Mouse (Mus musculus) heart, embryonic 13.5 days (tissue): ENCODE results near the gene Dgcr6. TPM values are rescaled to one million over a fixed set of nuclear protein-coding genes. Genes with fewer than 3 reads are reported as not detected.

Experiments used
- ATAC-seq: fragments of 200-750 bp; cut with Nextera tagmentation; 2 replicates; pipeline ENCODE4 v1.8.0; 2017; ENCODE audit warnings: moderate TSS enrichment; ENCODE audit not compliant: insufficient number of reproducible peaks, low FRiP score, low TSS enrichment; ENCODE audit errors: extremely low read depth
- H3K27ac ChIP-seq: fragments of 300-500 bp; sonication (generic); replicated peaks from 2 replicates; pipeline ENCODE4 v1.5.1; 2015; ENCODE audit warnings: moderate library complexity, mild to moderate bottlenecking, inconsistent platforms
- H3K27me3 ChIP-seq: fragments of 300-500 bp; sonication (generic); replicated peaks from 2 replicates; pipeline ENCODE4 v1.6.1; 2015; ENCODE audit warnings: mild to moderate bottlenecking, inconsistent platforms
- H3K36me3 ChIP-seq: fragments of 300-500 bp; sonication (generic); 2 replicates; pipeline ENCODE4 v1.6.1; 2015; ENCODE audit warnings: mild to moderate bottlenecking, inconsistent platforms
- H3K4me1 ChIP-seq: fragments of 300-500 bp; sonication (generic); 2 replicates; pipeline ENCODE4 v1.6.1; 2015; ENCODE audit warnings: inconsistent platforms
- H3K4me2 ChIP-seq: fragments of 300-500 bp; sonication (generic); 2 replicates; pipeline ENCODE4 v1.6.1; 2015; ENCODE audit warnings: inconsistent platforms, mild to moderate bottlenecking, moderate library complexity
- H3K4me3 ChIP-seq: fragments of 300-500 bp; sonication (generic); 2 replicates; pipeline ENCODE4 v1.5.1; 2015; ENCODE audit warnings: moderate library complexity, mild to moderate bottlenecking, inconsistent platforms
- H3K9ac ChIP-seq: fragments of 300-500 bp; sonication (generic); 2 replicates; pipeline ENCODE4 v1.6.1; 2015; ENCODE audit warnings: inconsistent platforms, mild to moderate bottlenecking, moderate library complexity
- H3K9me3 ChIP-seq: fragments of 300-500 bp; sonication (generic); 2 replicates; pipeline ENCODE4 v1.6.1; 2016; ENCODE audit warnings: inconsistent platforms
- WGBS: fragments of 180-500 bp; shearing (Covaris S2); methylation state at CpG from one replicate; pipeline ENCODE4 v1.1.7; 2015; ENCODE audit warnings: mixed read lengths; 5-methylcytosine and 5-hydroxymethylcytosine counted together
- polyA plus RNA-seq: library from polyadenylated mRNA; unstranded; fragments of >200 nt; fragmentation: Nextera tagmentation; extraction: Ambion mirVana; gene quantifications from 2 replicates; pipeline ENCODE4 v1.2.1, GENCODE M21; 2015

Dgcr6 gene
- polyA plus RNA-seq, 1 experiment from 2014 or later = 50.5 TPM

GRCm38 (mm10) chr16:18070798-18071197 lies 18.1 kb downstream of the Dgcr6 start:
- 83% methylated on average over 5 of the region's 5 CpGs for WGBS
- Histone ChIP-seq H3K9ac (no peak overlapping the region), H3K4me3 (no peak overlapping the region), H3K4me2 (no peak overlapping the region), H3K36me3 (peaks cover 48% of the 10 kb centered on the region), H3K27me3 (no peaks in the 10 kb centered on the region), H3K9me3 (no peaks in the 10 kb centered on the region), H3K27ac (no peak overlapping the region), H3K4me1 (peaks cover 23% of the 10 kb centered on the region)
- no peak for ATAC-seq

- H3K4me1 ChIP-seq = peaks cover 20% of the 10 kb centered on the region
- H3K27me3 ChIP-seq = no peaks in the 10 kb centered on the region
- H3K4me3 ChIP-seq = no peak overlapping the region
- H3K9ac ChIP-seq = no peak overlapping the region
- 93% methylated on average over 13 of the region's 13 CpGs for WGBS
- no peaks in the 10 kb centered on the region for H3K9me3 ChIP-seq
- ATAC-seq = no peak
- no peak overlapping the region for H3K4me2 ChIP-seq
- peaks cover 48% of the 10 kb centered on the region for H3K36me3 ChIP-seq
- H3K27ac ChIP-seq = no peak overlapping the region
These were observed 19.4 kb downstream of the Dgcr6 start for GRCm38 (mm10) chr16:18072089-18072488.

GRCm38 (mm10) chr16:18073259-18073962 lies 20.8 kb downstream of the Dgcr6 start:
- 68% methylated on average over 9 of the region's 9 CpGs for WGBS
- Histone ChIP-seq H3K9ac (no peak overlapping the region), H3K4me1 (peaks cover 11% of the 10 kb centered on the region; the same call in 1 of the 2 replicates), H3K27ac (no peak overlapping the region), H3K27me3 (no peaks in the 10 kb centered on the region), H3K36me3 (peaks cover 42% of the 10 kb centered on the region), H3K9me3 (no peaks in the 10 kb centered on the region), H3K4me3 (no peak overlapping the region), H3K4me2 (no peak overlapping the region)
- ATAC-seq = no peak

GRCm38 (mm10) chr16:18074611-18075010 lies 22.0 kb downstream of the Dgcr6 start:
- no peaks in the 10 kb centered on the region for H3K27me3 ChIP-seq
- no peak overlapping the region for H3K27ac ChIP-seq
- peaks cover 11% of the 10 kb centered on the region; the same call in 1 of the 2 replicates for H3K4me1 ChIP-seq
- H3K9me3 ChIP-seq = no peaks in the 10 kb centered on the region
- no peak overlapping the region for H3K9ac ChIP-seq
- no peak overlapping the region for H3K4me2 ChIP-seq
- WGBS = 82% methylated on average over 5 of the region's 5 CpGs
- ATAC-seq = no peak
- H3K36me3 ChIP-seq = peaks cover 31% of the 10 kb centered on the region
- H3K4me3 ChIP-seq = no peak overlapping the region

GRCm38 (mm10) chr16:18075201-18075600 lies 22.5 kb downstream of the Dgcr6 start:
- H3K4me1 ChIP-seq = peaks cover 11% of the 10 kb centered on the region; the same call in 1 of the 2 replicates
- no peak overlapping the region for H3K4me2 ChIP-seq
- peaks cover 25% of the 10 kb centered on the region for H3K36me3 ChIP-seq
- H3K9me3 ChIP-seq = no peaks in the 10 kb centered on the region
- 52% methylated on average over 3 of the region's 3 CpGs for WGBS
- no peak overlapping the region for H3K27ac ChIP-seq
- H3K9ac ChIP-seq = no peak overlapping the region
- no peaks in the 10 kb centered on the region for H3K27me3 ChIP-seq
- H3K4me3 ChIP-seq = no peak overlapping the region
- no peak for ATAC-seq

- WGBS = 80% methylated on average over 5 of the region's 5 CpGs
- peaks cover 7% of the 10 kb centered on the region; the same call in 1 of the 2 replicates for H3K4me1 ChIP-seq
- H3K36me3 ChIP-seq = no peaks in the 10 kb centered on the region
- no peaks in the 10 kb centered on the region for H3K9me3 ChIP-seq
- no peak overlapping the region for H3K9ac ChIP-seq
- H3K4me2 ChIP-seq = no peak overlapping the region
- no peak overlapping the region for H3K27ac ChIP-seq
- H3K4me3 ChIP-seq = no peak overlapping the region
- H3K27me3 ChIP-seq = no peaks in the 10 kb centered on the region
- ATAC-seq = no peak
These were observed 25.8 kb downstream of the Dgcr6 start for GRCm38 (mm10) chr16:18078314-18079015.

- no peaks in the 10 kb centered on the region for H3K36me3 ChIP-seq
- WGBS = 86% methylated on average over 2 of the region's 2 CpGs
- ATAC-seq = no peak
- no peaks in the 10 kb centered on the region for H3K4me1 ChIP-seq
- no peak overlapping the region for H3K9ac ChIP-seq
- no peak overlapping the region for H3K4me2 ChIP-seq
- H3K27ac ChIP-seq = no peak overlapping the region
- H3K27me3 ChIP-seq = no peaks in the 10 kb centered on the region
- H3K4me3 ChIP-seq = no peak overlapping the region
- no peaks in the 10 kb centered on the region for H3K9me3 ChIP-seq
These were observed 26.6 kb downstream of the Dgcr6 start for GRCm38 (mm10) chr16:18079300-18079699.

GRCm38 (mm10) chr16:18080171-18080570 lies 27.5 kb downstream of the Dgcr6 start:
- H3K4me1 ChIP-seq = no peaks in the 10 kb centered on the region
- no peaks in the 10 kb centered on the region for H3K36me3 ChIP-seq
- no peak for ATAC-seq
- H3K4me3 ChIP-seq = no peak overlapping the region
- 76% methylated on average over 7 of the region's 7 CpGs for WGBS
- H3K27me3 ChIP-seq = no peaks in the 10 kb centered on the region
- H3K9ac ChIP-seq = no peak overlapping the region
- H3K9me3 ChIP-seq = no peaks in the 10 kb centered on the region
- no peak overlapping the region for H3K27ac ChIP-seq
- no peak overlapping the region for H3K4me2 ChIP-seq

GRCm38 (mm10) chr16:18081149-18081827 lies 28.6 kb downstream of the Dgcr6 start:
- no peak overlapping the region for H3K4me2 ChIP-seq
- peaks cover 4% of the 10 kb centered on the region; the same call in 1 of the 2 replicates for H3K4me1 ChIP-seq
- WGBS = 74% methylated on average over 10 of the region's 10 CpGs
- H3K27ac ChIP-seq = no peak overlapping the region
- no peaks in the 10 kb centered on the region for H3K36me3 ChIP-seq
- no peak overlapping the region for H3K9ac ChIP-seq
- no peaks in the 10 kb centered on the region for H3K27me3 ChIP-seq
- no peak for ATAC-seq
- H3K4me3 ChIP-seq = no peak overlapping the region
- no peaks in the 10 kb centered on the region for H3K9me3 ChIP-seq

GRCm38 (mm10) chr16:18082291-18082690 lies 29.6 kb downstream of the Dgcr6 start:
- no peak for ATAC-seq
- no peak overlapping the region for H3K9ac ChIP-seq
- no peak overlapping the region for H3K4me2 ChIP-seq
- peaks cover under 1% of the 10 kb centered on the region; the same call in 1 of the 2 replicates for H3K27me3 ChIP-seq
- H3K36me3 ChIP-seq = no peaks in the 10 kb centered on the region
- no peaks in the 10 kb centered on the region for H3K9me3 ChIP-seq
- no peak overlapping the region for H3K27ac ChIP-seq
- WGBS = 72% methylated on average over 1 of the region's 1 CpGs
- peaks cover 5% of the 10 kb centered on the region; the same call in 1 of the 2 replicates for H3K4me1 ChIP-seq
- no peak overlapping the region for H3K4me3 ChIP-seq

GRCm38 (mm10) chr16:18083231-18083951 lies 30.7 kb downstream of the Dgcr6 start:
- no peak overlapping the region for H3K9ac ChIP-seq
- no peak for ATAC-seq
- no peak overlapping the region for H3K4me3 ChIP-seq
- H3K27me3 ChIP-seq = peaks cover 10% of the 10 kb centered on the region; the same call in 1 of the 2 replicates
- peaks cover 16% of the 10 kb centered on the region for H3K4me1 ChIP-seq
- no peaks in the 10 kb centered on the region for H3K9me3 ChIP-seq
- no peak overlapping the region for H3K27ac ChIP-seq
- no peaks in the 10 kb centered on the region for H3K36me3 ChIP-seq
- no peak overlapping the region for H3K4me2 ChIP-seq
- WGBS = 77% methylated on average over 18 of the region's 18 CpGs
